Mouse (Mus musculus) left cerebral cortex, adult 2 months (tissue): Measurements from ENCODE around the gene Psmd9. TPM values are rescaled to one million over a fixed set of nuclear protein-coding genes. Genes with fewer than 3 reads are reported as not detected.
"Not testable (repeated sequence)": the region's sequence is repeated elsewhere in the genome, so short reads cannot be mapped to it uniquely, and the experiment has no call there.

Experiments used
- DNase-seq, 2 experiments: peaks; one replicate each; pipeline ENCODE4 v3.0.0; 2021 to 2022; ENCODE audit warnings: low spot score in 2 of 2, mixed read lengths in 1 of 2; ENCODE audit errors: extremely low spot score in 1 of 2
- H3K27ac ChIP-seq: fragments of 200-600 bp; 2 replicates; pipeline ENCODE4 v1.8.1; 2022
- H3K4me3 ChIP-seq: fragments of 200-600 bp; 2 replicates; pipeline ENCODE4 v1.8.1; 2022
- CTCF ChIP-seq: fragments of 200-600 bp; IDR thresholded peaks from 2 replicates; pipeline ENCODE4 v1.8.1; 2022; ENCODE audit warnings: antibody characterized with exemption, mild to moderate bottlenecking, moderate library complexity
- intact Hi-C: fragments of 180-260 bp; cut with DNase I; formaldehyde crosslinking; loops from one replicate; pipeline ENCODE4 v1.15.1; 2025
- total RNA-seq, 2 experiments: library from RNA; stranded (reverse); gene quantifications; 2 replicates each; pipeline ENCODE4 v1.2.3; 2021

Psmd9 gene
- total RNA-seq, 2 experiments from 2014 or later, result 23.4 to 24.9 TPM

- intact Hi-C loops, result no loop called here
- Histone ChIP-seq H3K27ac (no peak within 1 kb of the TSS), H3K4me3 (no peak within 1 kb of the TSS)
- TF ChIP-seq CTCF, result no peak
- no peak for DNase-seq
Observed at GRCm38 (mm10) chr5:123182651-123183050, 13.4 kb downstream of the Psmd9 start, which contains the start of gene Hpd. Hpd (minus strand) TSS chr5:123182727.

- TF ChIP-seq CTCF, result no peak
- intact Hi-C loops, result no loop called here
- no peak overlapping the region for H3K4me3 ChIP-seq
Observed at GRCm38 (mm10) chr5:123185966-123186365, 16.8 kb downstream of the Psmd9 start.

GRCm38 (mm10) chr5:123187306-123187705 lies 18.1 kb downstream of the Psmd9 start:
- DNase-seq, result no peak
- intact Hi-C loops, result no loop called here
- no peak for TF ChIP-seq CTCF
- Histone ChIP-seq H3K27ac (no peak overlapping the region), H3K4me3 (no peak overlapping the region)

More at GRCm38 (mm10) chr5:123185966-123186365, 16.8 kb downstream of the Psmd9 start:
- no peak for DNase-seq
- H3K27ac ChIP-seq, result no peak overlapping the region

GRCm38 (mm10) chr5:123190912-123191311 lies 21.7 kb downstream of the Psmd9 start:
- H3K4me3 ChIP-seq, result no peak overlapping the region
- H3K27ac ChIP-seq, result no peak overlapping the region
- no peak for TF ChIP-seq CTCF
- intact Hi-C loops, result no loop called here
- no peak for DNase-seq

- no peak overlapping the region for H3K27ac ChIP-seq
- H3K4me3 ChIP-seq, result no peak overlapping the region
- intact Hi-C loops, result no loop called here
- no peak for DNase-seq
- TF ChIP-seq CTCF, result no peak
Observed at GRCm38 (mm10) chr5:123191427-123191826, 22.2 kb downstream of the Psmd9 start.

- no peak overlapping the region for H3K27ac ChIP-seq
- intact Hi-C loops, result no loop called here
- no peak overlapping the region for H3K4me3 ChIP-seq
- no peak for TF ChIP-seq CTCF
- no peak for DNase-seq
Observed at GRCm38 (mm10) chr5:123192606-123193150, 23.5 kb downstream of the Psmd9 start.

- intact Hi-C loops, result no loop called here
- TF ChIP-seq CTCF, result no peak
Observed at GRCm38 (mm10) chr5:123193436-123193835, 24.2 kb downstream of the Psmd9 start.

GRCm38 (mm10) chr5:123194856-123195255 lies 25.6 kb downstream of the Psmd9 start:
- Histone ChIP-seq H3K27ac (no peak overlapping the region), H3K4me3 (no peak overlapping the region)
- DNase-seq, result no peak
- intact Hi-C loops, result no loop called here
- no peak for TF ChIP-seq CTCF

More at GRCm38 (mm10) chr5:123193436-123193835, 24.2 kb downstream of the Psmd9 start:
- no peak overlapping the region for H3K4me3 ChIP-seq
- DNase-seq, result no peak
- H3K27ac ChIP-seq, result no peak overlapping the region

- Histone ChIP-seq H3K4me3 (no peak overlapping the region), H3K27ac (no peak overlapping the region)
- no peak for TF ChIP-seq CTCF
- no peak for DNase-seq
- intact Hi-C loops, result no loop called here
Observed at GRCm38 (mm10) chr5:123195500-123196000, 26.3 kb downstream of the Psmd9 start.

GRCm38 (mm10) chr5:123196746-123197145 lies 27.5 kb downstream of the Psmd9 start:
- intact Hi-C loops, result no loop called here
- Histone ChIP-seq H3K4me3 (no peak overlapping the region), H3K27ac (no peak overlapping the region)
- no peak for TF ChIP-seq CTCF
- no peak for DNase-seq

- no peak for DNase-seq
- Histone ChIP-seq H3K27ac (no peak overlapping the region), H3K4me3 (no peak overlapping the region)
- intact Hi-C loops, result no loop called here
- no peak for TF ChIP-seq CTCF
Observed at GRCm38 (mm10) chr5:123198523-123198922, 29.3 kb downstream of the Psmd9 start.

- intact Hi-C loops, DNase-seq, H3K27ac ChIP-seq, H3K4me3 ChIP-seq: not testable (repeated sequence)
Observed at GRCm38 (mm10) chr5:123200816-123201522, 31.8 kb downstream of the Psmd9 start.

- Histone ChIP-seq H3K4me3 (no peak overlapping the region), H3K27ac (no peak overlapping the region)
- TF ChIP-seq CTCF, result no peak
- intact Hi-C loops, result no loop called here
- DNase-seq, result no peak
Observed at GRCm38 (mm10) chr5:123201523-123201892, 32.3 kb downstream of the Psmd9 start.
